ENCODE assay signal across 11 mouse cellular contexts in the genomic region with DNA sequence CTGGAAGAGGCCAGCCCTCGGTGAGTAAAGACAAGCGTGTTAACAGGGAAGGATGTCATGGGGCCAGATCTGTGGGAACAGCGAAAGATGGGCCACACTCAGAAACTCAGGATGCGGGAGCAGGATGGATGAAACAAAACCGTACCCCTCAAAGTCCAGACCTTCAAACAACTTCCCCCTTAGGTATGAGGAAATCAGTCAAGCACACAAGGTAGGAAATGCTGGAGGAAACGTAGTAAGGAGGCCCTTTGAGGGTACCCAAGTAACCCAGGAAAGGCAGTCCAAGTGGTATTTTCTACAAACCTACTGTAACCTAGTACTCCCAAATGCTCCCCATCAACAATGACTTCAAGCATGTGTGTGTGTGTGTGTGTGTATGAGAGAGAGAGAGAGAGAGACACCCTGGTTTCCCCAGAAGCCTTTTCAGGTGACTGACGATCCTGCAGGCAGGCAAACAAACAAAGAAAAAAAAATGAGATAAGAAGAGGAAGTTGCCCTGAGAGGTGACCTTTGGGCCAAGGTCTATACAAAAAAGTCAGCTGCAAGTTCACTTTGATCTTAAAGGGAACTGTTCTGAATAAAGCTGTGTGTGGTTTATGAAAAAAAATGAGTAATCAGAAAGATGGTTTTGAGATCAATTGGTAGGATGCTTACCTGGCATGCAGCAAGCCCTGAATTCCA. TPM values are rescaled to one million over a fixed set of nuclear protein-coding genes. Genes with fewer than 3 reads are reported as not detected.
DNase-seq lines count a peak whose midpoint lies in the region; ATAC-seq and TF ChIP-seq lines count a peak whose summit lies in the region.
"Had no signal": no experiment of that assay in that cellular context is flagged by ENCODE, and none has a peak within 500 bp of the region (broad histone marks: within the 10 kb centered on the region; RNA-seq: fewer than 3 reads in every experiment).

No protein-coding gene starts in this region.

- no peak for TF ChIP-seq POLR2A in kidney, adult 2 months (IDR thresholded peaks at IDR 0.05; ENCODE audit: low read depth, low read length)

- DNase-seq in kidney, adult 2 months = no peak
- no peak for DNase-seq in kidney, postnatal 10 days
- peak; percentile 65 for DNase-seq in CD4-positive helper T cell, adult 2 months (ENCODE audit: low read depth, low spot score)
- DNase-seq in liver, postnatal 0 days = no peak
- no peak for DNase-seq in left cerebral cortex, adult 11 months (ENCODE audit: low spot score)
- DNase-seq: cerebellum, postnatal 36 days; gastrocnemius, postnatal 10 days; kidney, adult 11 months had no signal

- no peak overlapping the region for H3K9ac ChIP-seq in liver, postnatal 0 days (replicated peaks)

- peak overlapping the region; percentile 32; the same call in 1 of the 2 replicates for H3K4me2 ChIP-seq in liver, postnatal 0 days (ENCODE audit: low read depth, low read length)

- no peak overlapping the region for H3K4me3 ChIP-seq in kidney, adult 2 months (ENCODE audit: insufficient read depth, low read depth, low read length)
- H3K4me3 ChIP-seq in liver, postnatal 0 days (ENCODE audit: low read depth, low read length) = no peak overlapping the region
- H3K4me3 ChIP-seq: erythroblast, embryonic 14.5 days had no signal

- ATAC-seq in activated CD4-positive, CD25-positive, alpha-beta regulatory T cell, adult 4 months = peak; percentile 74
- peak; percentile 36 for ATAC-seq in liver, postnatal 0 days
- no peak for ATAC-seq in cerebellum, adult (ENCODE audit: insufficient number of reproducible peaks, low FRiP score, low TSS enrichment)

- peaks cover 43% of the 10 kb centered on the region for H3K4me1 ChIP-seq in kidney, adult 2 months (ENCODE audit: control insufficient read depth, insufficient read depth, low read length)
- H3K4me1 ChIP-seq in liver, postnatal 0 days (ENCODE audit: insufficient read depth) = peaks cover 24% of the 10 kb centered on the region

- no peaks in the 10 kb centered on the region; the same call in 1 of the 2 replicates for H3K36me3 ChIP-seq in kidney, adult 2 months (ENCODE audit: control insufficient read depth, insufficient read depth, low read length)
- H3K36me3 ChIP-seq in liver, postnatal 0 days (replicated peaks; ENCODE audit: insufficient read depth, low read length) = no peaks in the 10 kb centered on the region

- no peaks in the 10 kb centered on the region for H3K27me3 ChIP-seq in kidney, adult 2 months (replicated peaks; ENCODE audit: control insufficient read depth, insufficient read depth, low read length)
- no peaks in the 10 kb centered on the region for H3K27me3 ChIP-seq in liver, postnatal 0 days (ENCODE audit: insufficient read depth, low read length)

- no peak for TF ChIP-seq EP300 in liver, postnatal 0 days (IDR thresholded peaks at IDR 0.05; ENCODE audit: low read depth)

- no peak for TF ChIP-seq CTCF in kidney, adult 2 months (conservative IDR thresholded peaks at IDR 0.05; ENCODE audit: insufficient read depth, insufficient read length, low read depth, low read length)
- TF ChIP-seq CTCF in liver, postnatal 0 days (IDR thresholded peaks at IDR 0.05; ENCODE audit: low read depth) = no peak

- 68% methylated on average over 7 of the region's 7 CpGs for WGBS in kidney, adult 2 months
- WGBS in liver, postnatal 0 days (ENCODE audit: insufficient replicate concordance) = 32% methylated on average over 7 of the region's 7 CpGs

- H3K27ac ChIP-seq in kidney, adult 2 months (ENCODE audit: insufficient read depth, low read depth, low read length) = peak overlapping the region; percentile 78
- H3K27ac ChIP-seq in liver, postnatal 0 days (ENCODE audit: low read depth) = peak overlapping the region; percentile 70

- H3K9me3 ChIP-seq in liver, postnatal 0 days (ENCODE audit: low read length) = no peaks in the 10 kb centered on the region

RNA-seq across cellular contexts. Expression of a gene that starts 23.7 kb away (rescaled TPM):
- polyA plus RNA-seq in kidney, adult 2 months (2012; rRNA removed) = 16.0 and 21.4 TPM in 2 replicates
- polyA plus RNA-seq in activated CD4-positive, CD25-positive, alpha-beta regulatory T cell, adult 4 months (2017; shearing (Covaris generic)) = 10 to 100 TPM; 58.8 to 63.5 TPM
- 22.2 and 22.7 TPM in 2 replicates for polyA plus RNA-seq in liver, postnatal 0 days (2015; fragmentation: Nextera tagmentation; extraction: Ambion mirVana)

RNA-seq across cellular contexts. Expression of a gene that starts 23.8 kb away (rescaled TPM):
- polyA plus RNA-seq in kidney, adult 2 months (2012; rRNA removed) = 46.4 and 46.9 TPM in 2 replicates
- 10 to 100 TPM; 18.6 to 34.1 TPM for polyA plus RNA-seq in activated CD4-positive, CD25-positive, alpha-beta regulatory T cell, adult 4 months (2017; shearing (Covaris generic))
- polyA plus RNA-seq in liver, postnatal 0 days (2015; fragmentation: Nextera tagmentation; extraction: Ambion mirVana) = 15.7 and 17.2 TPM in 2 replicates
